Mouse (Mus musculus) CD4-positive helper T cell, adult 2 months (primary cell): ENCODE measurements around the gene Samd1.

ENCODE experiments used
- DNase-seq: peaks from one replicate; pipeline ENCODE4 v3.0.0-alpha.2; 2012; ENCODE audit warnings: low read depth, missing footprints, low spot score

Samd1 gene

DNA sequence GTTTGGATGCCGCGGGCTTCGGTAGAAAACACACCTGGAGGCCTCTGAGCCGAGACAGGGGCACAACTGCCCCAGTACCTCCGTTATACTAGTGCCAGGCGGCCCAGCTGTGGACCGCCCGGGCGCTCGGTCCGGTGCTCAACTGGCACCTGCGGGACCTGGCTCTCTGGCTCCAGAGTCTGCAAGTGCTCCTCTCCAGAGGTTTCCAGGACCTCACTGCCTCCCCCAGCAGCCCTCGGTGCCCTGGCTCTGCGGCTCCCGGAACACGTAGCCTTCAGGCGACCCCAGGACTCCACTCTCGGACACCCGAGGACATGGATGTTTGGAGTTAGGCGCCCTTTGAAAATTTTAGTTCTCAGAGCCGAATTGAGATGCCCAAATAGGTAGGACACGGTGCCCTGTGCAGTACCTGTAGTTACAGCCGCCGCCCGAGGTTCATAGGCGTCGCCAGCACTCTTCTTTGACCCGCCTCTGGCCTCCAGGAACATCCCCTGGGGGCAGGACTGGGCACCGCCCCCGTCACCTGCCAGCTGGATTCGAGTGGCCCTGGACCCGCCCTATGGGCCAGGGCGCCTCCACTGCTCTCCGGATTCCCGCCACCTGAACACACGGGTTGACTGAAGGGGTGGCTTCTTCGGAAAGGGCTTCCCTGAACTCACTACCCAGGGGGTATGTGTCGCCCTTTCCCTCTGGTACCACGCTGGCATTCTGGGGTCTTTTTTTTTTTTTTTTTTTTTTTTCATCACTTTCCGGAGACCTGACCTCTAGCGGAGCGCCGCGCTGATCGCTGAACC lies 14.4 kb downstream of the Samd1 start, which contains the start of gene 2210011C24Rik:
Gene 2210011C24Rik (minus strand): TSS at position 467 of the 794 bp plus-strand sequence.
- DNase-seq = peak; percentile 67

DNA sequence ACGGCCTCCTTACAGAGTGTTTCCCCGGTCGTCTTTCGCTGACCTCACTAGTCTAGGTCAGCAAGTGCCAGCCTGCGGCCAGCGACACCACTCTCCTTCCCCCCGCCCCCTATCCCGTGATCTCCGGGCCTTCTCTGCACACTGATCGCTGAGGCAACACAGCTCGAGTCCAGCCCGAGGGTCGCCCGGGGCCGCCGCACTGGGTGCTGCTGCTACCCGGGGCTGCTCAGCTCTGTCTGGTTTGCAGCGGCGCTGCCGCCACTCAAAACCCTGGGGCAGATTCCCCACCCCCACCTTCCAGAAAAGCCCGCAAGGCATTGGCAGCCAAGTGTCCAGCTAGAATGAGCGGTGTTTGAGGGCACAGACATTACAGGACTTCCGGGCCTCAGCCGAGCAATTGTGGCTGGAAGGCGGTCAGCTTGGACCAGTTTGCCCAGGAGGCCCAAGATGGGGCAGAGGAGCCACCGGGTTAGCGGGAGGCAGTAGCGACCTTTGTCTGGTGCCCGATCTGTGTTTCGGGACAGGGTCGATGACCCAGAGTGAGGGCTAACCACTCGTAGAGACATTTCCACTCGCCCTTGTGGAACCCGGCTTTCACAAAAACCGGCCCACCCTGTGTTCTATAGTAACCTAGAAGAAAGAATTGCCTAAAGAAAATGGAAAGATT lies 15.2 kb downstream of the Samd1 start:
- DNase-seq = no peak

DNA sequence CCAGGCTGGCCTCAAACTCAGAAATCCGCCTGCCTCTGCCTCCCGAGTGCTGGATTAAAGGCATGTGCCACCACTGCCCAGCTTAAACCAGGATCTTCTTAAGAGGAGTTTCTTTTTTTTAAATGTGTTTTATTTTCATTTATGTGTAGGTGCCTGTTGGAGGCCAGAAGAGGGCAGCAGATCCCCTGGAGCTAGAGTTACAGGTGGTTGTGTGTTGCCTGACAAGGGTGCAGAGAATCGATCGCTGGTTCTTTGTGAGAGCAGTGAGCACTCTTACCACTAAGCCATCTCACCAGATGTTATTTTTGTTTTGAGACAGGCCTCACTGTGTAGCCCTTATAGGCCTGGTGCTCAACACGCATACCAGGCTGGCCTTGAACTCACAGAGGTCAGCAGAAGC lies 18.4 kb downstream of the Samd1 start:
- no peak for DNase-seq

DNA sequence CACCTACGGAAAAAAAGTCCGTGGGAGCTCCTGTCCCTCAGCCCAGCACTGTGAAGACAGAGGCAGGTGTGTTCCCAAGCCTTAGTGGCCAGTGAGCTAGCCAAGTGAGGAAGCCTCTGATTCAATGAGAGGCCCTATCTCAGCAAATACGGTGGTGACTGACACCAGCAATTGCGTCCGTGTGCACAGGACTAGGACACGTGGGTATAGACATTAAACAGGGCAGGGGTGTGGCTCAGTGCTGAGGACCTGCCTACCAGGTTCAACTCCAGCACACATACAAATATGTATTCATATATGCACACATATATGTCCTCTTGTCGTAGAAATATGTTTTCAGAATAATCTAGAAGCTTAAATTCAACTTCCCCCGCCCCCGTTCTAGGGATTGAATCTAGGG lies 22.3 kb downstream of the Samd1 start:
- DNase-seq = no peak

DNA sequence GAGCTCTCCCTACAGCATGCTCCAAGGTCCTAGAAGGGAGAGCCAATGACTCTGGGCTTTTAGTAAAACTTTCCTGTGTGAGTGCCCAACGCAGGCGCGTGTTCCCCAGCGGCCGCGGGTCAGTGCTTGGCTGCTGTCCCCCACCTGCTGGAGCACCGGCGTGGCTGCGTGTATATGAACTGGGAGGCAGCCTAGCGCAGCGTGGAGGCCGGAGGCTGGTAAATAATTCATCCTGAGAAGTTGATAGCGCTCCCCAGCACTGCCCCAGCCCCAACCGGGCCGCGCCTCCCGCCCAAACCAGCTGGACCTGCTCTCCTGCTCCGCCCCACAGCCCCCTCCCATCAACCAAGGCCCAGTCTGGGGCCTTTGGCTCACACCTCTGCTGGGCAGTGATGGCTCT lies 23.6 kb downstream of the Samd1 start, which contains the start of gene Palm3:
Gene Palm3 (plus strand): TSS at position 376 of the 400 bp plus-strand sequence.
- no peak for DNase-seq

DNA sequence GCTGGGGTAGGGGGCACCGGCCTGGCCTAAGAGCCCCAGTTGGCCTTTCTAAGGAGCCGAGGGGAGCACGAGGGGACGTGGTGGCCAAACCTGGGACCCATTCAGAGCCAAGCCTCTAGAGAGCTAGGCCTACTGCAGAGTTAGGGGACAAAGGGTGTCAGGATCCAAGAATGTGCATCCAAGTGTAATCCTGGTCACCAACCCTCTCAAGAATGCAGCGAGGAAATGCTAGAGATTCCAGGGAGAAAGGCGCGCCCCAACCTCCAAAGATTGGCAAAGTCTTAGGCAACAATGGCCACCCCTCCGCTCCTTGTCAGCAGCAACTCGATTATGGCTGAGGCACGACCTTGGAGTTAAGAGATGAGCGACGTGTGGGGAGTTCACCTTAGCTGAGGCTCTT lies 24.1 kb downstream of the Samd1 start:
- DNase-seq = no peak

DNA sequence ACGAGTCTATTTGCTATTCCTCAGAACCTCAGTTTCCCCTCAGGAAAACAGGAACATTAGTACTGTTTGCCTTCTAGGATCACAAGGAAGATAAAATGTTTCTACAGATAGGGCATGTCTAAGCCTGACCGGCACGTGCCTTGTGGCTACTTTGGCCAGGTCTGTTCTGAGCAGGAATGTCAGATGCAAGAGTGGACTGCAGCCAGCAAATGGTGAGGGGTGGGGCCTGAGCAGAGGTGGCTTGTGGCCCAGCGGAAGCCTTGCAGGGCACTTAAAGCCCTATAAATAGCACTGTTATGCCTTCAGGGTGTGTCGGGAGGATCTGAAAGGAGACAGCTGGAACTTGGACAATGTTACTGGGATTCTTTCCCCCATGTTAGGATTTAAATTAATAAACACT lies 25.6 kb downstream of the Samd1 start:
- DNase-seq = no peak

DNA sequence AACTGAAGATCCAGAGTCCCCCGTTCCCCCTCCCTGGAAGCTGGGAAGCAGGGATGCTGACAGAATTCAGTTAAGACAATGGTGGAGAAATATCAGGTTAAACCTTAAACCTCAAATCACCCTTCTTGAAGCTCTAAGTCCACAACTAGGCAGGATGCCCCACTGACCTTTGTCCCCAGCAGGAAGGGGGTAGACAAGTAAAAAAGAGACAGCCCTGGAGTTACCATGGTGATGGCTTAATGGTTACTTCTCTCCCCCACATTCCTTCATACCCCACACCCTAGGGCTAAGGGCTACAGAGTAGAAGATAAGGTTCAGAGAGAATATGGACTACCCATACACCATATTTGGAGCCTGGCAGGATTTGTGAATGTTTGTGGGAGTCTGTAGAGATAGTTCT lies 26.2 kb downstream of the Samd1 start:
- no peak for DNase-seq

DNA sequence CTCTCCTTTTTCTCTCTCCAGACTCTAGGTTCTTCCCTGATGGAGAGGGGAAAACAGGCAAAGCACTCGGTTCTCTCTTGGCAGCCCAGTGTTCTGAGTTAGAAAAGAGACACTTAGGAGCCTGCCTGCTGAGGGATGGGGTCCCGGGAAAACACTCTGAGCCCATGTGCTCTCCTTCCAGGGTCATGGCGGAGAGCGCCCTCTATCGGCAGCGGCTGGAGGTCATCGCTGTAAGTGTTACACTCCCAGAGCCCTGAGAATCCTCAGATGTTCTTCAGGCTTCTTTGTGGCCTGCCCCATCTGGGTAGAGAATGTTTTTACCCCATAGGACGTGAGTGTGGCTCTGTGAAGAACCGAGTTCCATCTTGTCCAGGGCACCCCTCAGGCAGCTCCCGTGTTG lies 26.7 kb downstream of the Samd1 start:
- peak; percentile 55 for DNase-seq

DNA sequence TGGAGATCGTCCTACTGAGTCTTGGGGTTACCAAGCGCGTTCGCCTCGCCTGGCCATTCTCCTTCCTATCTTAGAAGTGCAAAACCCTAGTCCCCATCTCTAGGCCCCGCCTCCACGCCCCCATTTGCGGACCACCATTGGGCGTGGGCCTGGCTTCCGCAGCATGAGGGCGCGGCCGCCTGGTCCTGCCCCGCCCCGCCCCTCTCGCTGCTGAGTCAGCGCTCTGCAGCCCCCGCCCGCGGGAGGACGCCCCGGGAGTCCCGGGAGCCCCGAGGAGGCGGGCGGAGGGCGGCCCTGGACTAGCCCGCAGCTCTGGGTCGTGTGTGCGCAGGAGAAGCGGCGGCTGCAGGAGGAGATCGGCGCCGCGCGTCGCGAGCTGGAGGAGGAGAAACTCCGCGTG lies 28.4 kb downstream of the Samd1 start:
- peak; percentile 73 for DNase-seq

DNA sequence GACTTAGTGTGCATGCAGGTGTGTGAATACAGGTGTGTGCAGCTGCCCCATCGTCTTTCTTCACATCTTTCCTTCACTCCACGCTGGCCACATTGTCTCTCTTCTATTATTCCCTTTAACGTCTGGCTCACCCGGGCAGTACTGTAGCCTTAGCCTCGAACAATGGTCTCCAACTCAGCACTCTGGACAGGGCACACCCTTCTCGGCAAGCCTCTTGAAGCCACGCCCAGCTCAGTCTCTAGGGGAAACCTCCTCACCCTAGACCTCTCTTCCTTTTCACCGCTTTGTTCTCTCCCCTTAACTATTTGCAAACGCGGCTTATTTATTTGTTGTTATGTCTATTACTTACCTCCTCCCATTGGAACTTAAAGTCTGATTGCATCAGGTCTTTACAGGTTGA lies 30.0 kb downstream of the Samd1 start:
- peak; percentile 35 for DNase-seq

DNA sequence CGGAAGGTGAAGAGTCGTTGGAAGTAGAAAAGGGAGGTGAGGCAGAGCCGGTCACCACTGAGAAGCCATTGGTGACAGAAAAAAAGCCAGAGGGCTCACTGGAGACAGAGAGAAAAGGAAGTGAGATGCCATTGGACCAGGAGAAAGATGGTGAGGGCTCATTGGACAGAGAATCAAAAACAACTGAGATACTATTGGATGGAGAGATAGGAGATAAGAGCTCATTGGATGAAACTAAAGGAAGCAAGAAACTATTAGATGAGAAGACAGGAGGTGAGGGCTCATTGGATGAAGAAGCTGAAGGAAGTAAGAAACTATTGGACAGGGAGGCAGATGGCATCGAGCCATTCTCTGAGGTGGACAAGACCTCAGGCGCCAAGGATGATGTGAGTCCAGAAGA lies 31.8 kb downstream of the Samd1 start:
- DNase-seq = no peak

DNA sequence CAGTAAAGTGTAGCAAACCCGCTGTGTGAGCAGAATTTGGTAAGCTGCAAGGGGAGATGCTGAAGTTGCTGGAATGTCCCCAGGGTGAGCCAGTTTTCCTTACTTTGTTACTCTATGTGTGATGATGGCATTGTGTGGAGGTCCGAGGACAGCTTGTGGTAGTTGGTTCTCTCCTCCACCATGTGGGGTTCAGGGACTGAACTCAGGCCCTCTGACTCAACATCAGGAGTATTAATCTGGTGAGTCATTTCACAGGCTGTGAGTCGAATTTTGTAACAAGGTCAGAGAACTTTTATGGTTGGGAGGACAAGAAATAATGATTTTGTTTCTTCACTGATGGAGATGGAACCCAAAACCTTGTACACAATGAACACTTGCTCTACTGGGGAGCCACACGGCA lies 35.3 kb downstream of the Samd1 start:
- no peak for DNase-seq

DNA sequence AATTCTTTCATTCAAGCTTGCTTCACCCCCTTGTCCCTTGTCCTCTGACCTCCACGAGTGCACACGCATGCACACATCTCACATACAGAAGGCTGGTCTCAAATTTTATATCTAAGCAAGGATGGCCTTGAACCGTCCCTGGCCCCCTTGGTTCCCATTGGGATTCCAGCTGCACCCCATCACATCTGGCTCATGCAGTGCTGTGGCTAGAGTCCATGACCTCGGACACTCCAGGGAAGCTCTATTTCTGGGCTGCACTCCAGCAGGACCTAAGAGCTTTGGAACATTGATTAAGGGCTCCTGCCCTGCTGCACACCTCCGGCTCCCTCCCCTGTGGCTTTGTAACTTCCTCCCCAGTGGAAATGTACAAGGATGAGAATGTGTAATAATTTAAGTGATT lies 40.5 kb downstream of the Samd1 start:
- DNase-seq = no peak

DNA sequence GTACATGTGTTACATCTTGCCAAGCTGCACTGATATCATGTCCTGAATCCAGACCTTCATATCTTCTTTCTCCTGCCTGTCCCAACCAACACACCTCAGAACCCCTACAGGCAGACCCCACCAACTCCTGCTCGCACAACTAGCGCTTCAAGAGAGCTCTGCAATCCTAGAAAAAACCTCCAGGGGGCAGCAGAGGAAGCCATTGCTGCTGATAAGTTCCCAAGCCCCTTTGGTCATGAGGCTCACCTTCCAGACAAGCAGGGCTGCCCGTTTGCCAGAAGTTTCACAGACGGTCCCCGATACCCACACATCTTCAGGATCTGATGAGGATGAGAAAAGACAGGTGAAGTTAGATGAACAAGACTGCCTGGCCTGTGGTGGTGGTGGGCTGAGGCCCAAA lies 41.6 kb downstream of the Samd1 start:
- DNase-seq = peak; percentile 81

DNA sequence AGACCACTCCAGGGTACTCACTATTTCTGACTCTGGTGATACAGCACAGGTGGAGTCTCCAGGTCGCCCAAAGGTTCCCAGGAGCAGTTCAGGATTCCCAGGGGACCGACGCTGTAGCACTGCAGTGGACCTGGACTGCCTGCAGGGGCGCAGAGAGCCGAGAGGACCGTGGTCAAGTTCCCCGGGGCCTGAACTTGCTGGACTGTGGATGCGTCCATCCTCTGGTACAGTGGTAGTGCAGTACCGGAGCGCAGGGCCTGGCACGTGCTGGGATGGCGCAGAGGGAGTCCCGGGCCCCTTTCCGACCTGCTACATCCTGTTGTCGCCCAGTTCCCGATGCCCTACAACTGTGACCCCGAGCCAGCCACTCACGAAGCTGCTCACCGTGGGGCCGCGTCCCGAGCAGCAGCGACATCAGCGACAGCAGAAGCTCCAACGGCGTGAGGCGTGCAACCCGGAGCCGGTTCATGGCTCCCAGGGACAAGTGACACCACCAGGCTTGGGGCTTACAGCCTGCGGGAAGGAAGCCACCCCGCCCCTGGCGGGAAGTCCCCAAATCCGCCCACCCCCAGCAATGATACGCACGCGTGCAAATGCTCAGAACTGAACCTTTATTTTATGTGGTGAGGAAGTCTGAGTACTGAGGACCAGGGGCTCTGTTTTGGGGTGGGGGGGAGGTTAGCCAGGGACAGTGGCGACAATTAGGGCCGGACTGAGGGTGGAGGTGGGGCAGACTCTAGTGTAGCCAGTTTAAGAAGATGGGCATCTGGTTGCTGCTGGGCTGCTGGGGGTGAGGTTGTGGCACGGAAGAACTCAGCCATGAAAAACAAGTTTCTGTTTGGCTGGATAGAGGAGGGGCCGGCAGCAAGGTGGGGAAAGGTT lies 44.8 kb downstream of the Samd1 start, which contains the start of gene Il27ra:
Gene Il27ra (minus strand): TSS at position 524 of the 882 bp plus-strand sequence.
- DNase-seq = peak; percentile 91

DNA sequence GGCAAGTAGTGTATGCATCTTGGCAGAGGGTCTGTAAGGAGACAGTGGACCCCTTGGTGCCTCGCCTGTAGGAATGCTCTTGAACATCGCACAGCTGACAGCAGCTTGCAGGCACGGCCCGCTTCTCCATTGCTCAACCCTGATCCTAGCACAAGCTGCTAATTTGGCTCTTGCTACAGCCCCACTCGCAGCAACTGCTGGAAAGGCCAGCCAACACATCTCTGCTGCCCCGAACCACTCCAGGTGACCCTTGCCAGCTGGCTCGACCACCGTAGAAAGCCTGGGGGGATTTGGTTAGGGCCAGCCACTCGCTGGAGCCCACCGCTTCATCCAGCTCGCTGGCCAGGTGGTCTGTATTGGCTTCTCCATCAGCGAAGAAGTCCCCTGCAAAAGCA lies 45.5 kb downstream of the Samd1 start:
- DNase-seq = no peak

DNA sequence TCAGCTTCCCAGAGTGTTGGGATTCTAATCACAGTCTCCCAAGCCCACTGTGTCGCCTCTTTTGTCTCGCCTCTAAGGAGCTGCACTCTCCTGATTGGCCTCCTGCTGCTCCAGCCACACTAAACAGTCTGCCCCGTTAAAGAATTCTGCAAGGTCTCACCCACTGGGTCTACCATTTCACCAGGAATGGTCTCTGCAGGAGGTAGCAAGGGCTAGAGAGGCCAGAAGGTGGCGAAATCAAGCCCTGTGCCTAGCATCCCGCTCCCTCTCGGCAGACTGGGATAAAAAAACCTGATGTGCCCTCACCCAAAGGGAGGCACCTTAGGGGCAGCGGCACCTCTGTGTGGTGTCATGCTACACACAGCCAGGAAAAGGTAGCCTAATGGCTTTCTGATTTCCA lies 46.6 kb downstream of the Samd1 start:
- no peak for DNase-seq

DNA sequence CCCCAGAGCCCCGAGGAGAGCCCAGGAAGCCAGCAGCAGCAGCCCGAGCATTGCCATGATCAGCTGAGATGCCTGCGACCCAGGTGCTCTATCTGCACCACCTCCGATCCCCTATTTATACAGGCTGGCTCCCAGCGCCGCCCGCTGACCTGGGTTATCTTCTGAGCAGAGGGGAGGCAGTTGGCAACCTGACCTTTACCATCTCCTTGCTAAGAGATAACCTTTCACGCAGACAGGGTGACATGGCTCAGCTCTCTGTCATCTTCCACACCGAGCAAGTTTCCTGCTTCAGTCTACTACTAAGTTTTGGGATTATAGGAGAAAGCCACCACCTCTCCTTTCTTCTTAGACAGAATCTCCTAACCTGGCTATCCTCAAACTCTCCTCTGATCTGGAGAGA lies 47.4 kb downstream of the Samd1 start, which contains the start of gene Rln3:
Gene Rln3 (minus strand): TSS at position 101 of the 400 bp plus-strand sequence.
- DNase-seq = no peak

DNA sequence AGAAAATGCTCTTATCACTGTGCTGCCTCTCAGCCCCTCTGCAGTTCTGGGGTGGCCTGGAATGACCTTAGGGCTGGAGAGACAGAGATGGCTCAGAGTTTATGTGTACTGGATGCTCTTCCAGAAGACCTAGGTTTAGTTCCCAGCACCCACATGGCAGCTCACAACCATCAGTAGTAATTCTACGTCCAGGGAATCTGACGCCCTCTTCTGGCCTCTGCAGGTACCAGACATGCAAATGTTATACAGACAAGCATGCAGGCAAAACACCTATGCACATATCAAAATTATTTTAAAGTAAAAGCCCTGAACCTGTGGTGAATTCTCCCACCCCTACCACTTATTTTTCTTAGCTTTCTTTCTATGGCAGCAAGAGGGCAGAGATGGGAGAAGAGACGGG lies 49.0 kb downstream of the Samd1 start:
- DNase-seq = no peak

DNA sequence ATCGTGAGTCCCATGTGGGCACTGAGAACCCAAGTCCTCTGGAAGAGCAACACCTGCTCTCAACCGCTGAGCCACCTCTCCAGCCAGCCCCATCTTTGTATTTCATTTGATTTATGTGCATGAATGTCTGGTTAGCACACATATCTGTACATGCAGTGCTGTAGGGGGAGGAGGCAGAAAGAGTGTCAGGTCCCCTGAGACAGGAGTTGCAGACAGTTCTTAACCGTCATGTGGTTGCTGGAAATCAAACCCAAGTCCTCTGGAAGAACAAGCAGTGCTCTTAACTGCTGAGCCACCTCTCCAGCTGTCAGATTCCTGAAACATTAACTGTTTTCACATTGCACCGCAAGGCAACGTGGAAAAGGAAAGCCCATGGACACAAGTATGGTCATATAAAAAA lies 50.7 kb downstream of the Samd1 start:
- no peak for DNase-seq
